In genomic region chr15:102146882-102147281, GRCm38 (mm10) we compare ENCODE assay signal across 9 mouse cellular contexts. TPM values are rescaled to one million over a fixed set of nuclear protein-coding genes. Genes with fewer than 3 reads are reported as not detected.
A peak's percentile ranks its signal among the peaks of the same experiment; 100 is the strongest.
DNase-seq lines count a peak whose midpoint lies in the region; ATAC-seq and TF ChIP-seq lines count a peak whose summit lies in the region.
"Had no signal": no experiment of that assay in that cellular context is flagged by ENCODE, and none has a peak within 500 bp of the region (broad histone marks: within the 10 kb centered on the region; RNA-seq: fewer than 3 reads in every experiment).

No protein-coding gene starts in this region.

- 0% methylated on average over 1 of the region's 1 CpGs for WGBS in heart, postnatal 0 days
- WGBS in kidney, embryonic 16.5 days = 0% methylated on average over 1 of the region's 1 CpGs

- no peak overlapping the region for H3K4me3 ChIP-seq in heart, postnatal 0 days (ENCODE audit: low read depth, low read length)
- H3K4me3 ChIP-seq in MEL (ENCODE audit: control insufficient read depth in 1 of 2, insufficient read depth in 1 of 2, low read depth in 2 of 2, low read length in 2 of 2) = no peak overlapping the region
- no peak overlapping the region for H3K4me3 ChIP-seq in kidney, embryonic 16.5 days (ENCODE audit: low read length)
- H3K4me3 ChIP-seq: erythroblast, embryonic 14.5 days had no signal

- no peak overlapping the region for H3K4me2 ChIP-seq in heart, postnatal 0 days (ENCODE audit: low read depth, low read length)
- no peak overlapping the region for H3K4me2 ChIP-seq in kidney, embryonic 16.5 days (replicated peaks; ENCODE audit: low read depth, low read length)

- intact Hi-C loops in heart, postnatal 25 days (cut with DNase I) = loop anchor here (1.0 to 2.0 kb wide), 3 partner anchors 30 to 54 kb away; no protein-coding TSS in a partner anchor

- no peak overlapping the region for H3K9ac ChIP-seq in heart, postnatal 0 days (replicated peaks; ENCODE audit: low read depth, low read length)
- H3K9ac ChIP-seq in MEL (ENCODE audit: control insufficient read depth, low read depth, low read length, poor library complexity, severe bottlenecking) = no peak overlapping the region
- no peak overlapping the region for H3K9ac ChIP-seq in kidney, embryonic 16.5 days (replicated peaks; ENCODE audit: low read length)

- H3K27ac ChIP-seq in heart, postnatal 0 days (ENCODE audit: low read depth) = no peak overlapping the region
- no peak overlapping the region for H3K27ac ChIP-seq in MEL (ENCODE audit: control insufficient read depth, low read depth, low read length)
- no peak overlapping the region for H3K27ac ChIP-seq in kidney, embryonic 16.5 days (ENCODE audit: low read length)

- H3K27me3 ChIP-seq in heart, postnatal 0 days (ENCODE audit: control insufficient read depth, insufficient read depth, low read length) = peaks cover 25% of the 10 kb centered on the region
- no peaks in the 10 kb centered on the region for H3K27me3 ChIP-seq in MEL (ENCODE audit: control insufficient read depth in 1 of 2, insufficient read depth in 2 of 2, low read length in 2 of 2)
- H3K27me3 ChIP-seq in kidney, embryonic 16.5 days (ENCODE audit: insufficient read depth, low read length) = peaks cover 24% of the 10 kb centered on the region

- TF ChIP-seq CTCF in heart, postnatal 0 days (IDR thresholded peaks at IDR 0.05; ENCODE audit: low read depth) = peak; percentile 83
- TF ChIP-seq CTCF in MEL (IDR thresholded peaks at IDR 0.05 in 2 of 3, conservative IDR thresholded peaks at IDR 0.05 in 1 of 3; ENCODE audit: control insufficient read depth in 1 of 3, insufficient read depth in 1 of 3, low read depth in 2 of 3, low read length in 3 of 3, poor library complexity in 1 of 3, severe bottlenecking in 1 of 3) = peak; percentile 74 to 97 (median 88)

- DNase-seq in heart, postnatal 0 days (ENCODE audit: low spot score) = peak; percentile 69
- no peak for DNase-seq in heart, postnatal 25 days (ENCODE audit: low spot score)
- DNase-seq in 416B (ENCODE audit: low read depth) (peak; percentile 75), MEL (ENCODE audit: low read depth, low spot score) (peak; percentile 89)
- DNase-seq in cerebellum, postnatal 10 days = peak; percentile 81 to 82
- DNase-seq in lung, postnatal 4 days = peak; percentile 41 to 58
- no peak for DNase-seq in yolk sac, embryonic 10.5 days (ENCODE audit: low spot score)

- peaks cover 11% of the 10 kb centered on the region for H3K79me2 ChIP-seq in MEL (ENCODE audit: control insufficient read depth, insufficient read depth, low read length, poor library complexity)

- H3K9me3 ChIP-seq in heart, postnatal 0 days (replicated peaks; ENCODE audit: control insufficient read depth, low read length) = no peaks in the 10 kb centered on the region
- H3K9me3 ChIP-seq in MEL (replicated peaks; ENCODE audit: insufficient read depth, low read length) = no peaks in the 10 kb centered on the region
- H3K9me3 ChIP-seq in kidney, embryonic 16.5 days (ENCODE audit: low read length) = no peaks in the 10 kb centered on the region

- no peaks in the 10 kb centered on the region for H3K36me3 ChIP-seq in heart, postnatal 0 days (replicated peaks; ENCODE audit: control insufficient read depth, insufficient read depth, low read length)
- H3K36me3 ChIP-seq in MEL (ENCODE audit: control insufficient read depth in 1 of 2, insufficient read depth in 2 of 2, low read length in 2 of 2) = peaks cover 0 to 21% of the 10 kb centered on the region in 2 experiments; a peak in 2 of 4 replicates
- no peaks in the 10 kb centered on the region for H3K36me3 ChIP-seq in kidney, embryonic 16.5 days (ENCODE audit: insufficient read depth, low read length)

- TF ChIP-seq RAD21 in MEL (IDR thresholded peaks at IDR 0.05; ENCODE audit: low read depth, low read length) = peak; percentile 79

- TF ChIP-seq POLR2A in MEL (IDR thresholded peaks at IDR 0.05; ENCODE audit: control insufficient read depth in 1 of 2, insufficient read depth in 1 of 2, low read depth in 1 of 2, low read length in 2 of 2, poor library complexity in 1 of 2) = no peak

- ATAC-seq in heart, postnatal 0 days (ENCODE audit: insufficient read depth, low read depth) = peak; percentile 68; the same call in 1 of the 2 replicates
- 0 out of 2 replicates have a peak, but pooled peaks have one; percentile 35 for ATAC-seq in kidney, embryonic 16.5 days (ENCODE audit: low FRiP score, low TSS enrichment)

- no peak for TF ChIP-seq EP300 in heart, postnatal 0 days (IDR thresholded peaks at IDR 0.05; ENCODE audit: low read depth)
- TF ChIP-seq EP300 in MEL (IDR thresholded peaks at IDR 0.05; ENCODE audit: low read depth in 1 of 2, low read length in 2 of 2) = no peak; a peak in 1 of 4 replicates

- H3K4me1 ChIP-seq in heart, postnatal 0 days (ENCODE audit: control insufficient read depth, insufficient read depth) = peaks cover 4% of the 10 kb centered on the region; the same call in 1 of the 2 replicates
- H3K4me1 ChIP-seq in MEL (ENCODE audit: control insufficient read depth in 1 of 2, insufficient read depth in 2 of 2, low read length in 2 of 2) = peaks cover 12 to 22% of the 10 kb centered on the region in 2 experiments
- peaks cover 45% of the 10 kb centered on the region for H3K4me1 ChIP-seq in kidney, embryonic 16.5 days (ENCODE audit: insufficient read depth, low read length)

TF ChIP-seq in MEL, 35 proteins besides CTCF, POLR2A, EP300 and RAD21 (continues in another document):
- TF ChIP-seq CHD2 (IDR thresholded peaks at IDR 0.05; ENCODE audit: low read length) = no peak
- no peak for TF ChIP-seq KAT2A (conservative IDR thresholded peaks at IDR 0.05; ENCODE audit: low read depth, low read length)
- TF ChIP-seq TAL1 (IDR thresholded peaks at IDR 0.05; ENCODE audit: low read length) = peak; percentile 64
- peak; percentile 70 for TF ChIP-seq ZC3H11A (IDR thresholded peaks at IDR 0.05; ENCODE audit: low read depth, low read length)
- TF ChIP-seq SMC3 (IDR thresholded peaks at IDR 0.05; ENCODE audit: low read depth, low read length) = peak; percentile 74
- no peak for TF ChIP-seq MYB (IDR thresholded peaks at IDR 0.05; ENCODE audit: low read depth, low read length)
- no peak for TF ChIP-seq BHLHE40 (IDR thresholded peaks at IDR 0.05; ENCODE audit: borderline replicate concordance, low read depth, low read length)
- no peak for TF ChIP-seq ELF1 (IDR thresholded peaks at IDR 0.05; ENCODE audit: low read depth, low read length)
- no peak for TF ChIP-seq UBTF (IDR thresholded peaks at IDR 0.05; ENCODE audit: borderline replicate concordance, insufficient read depth, low read depth, low read length)
- 0 out of 2 replicates have a peak, but pooled peaks have one; percentile 33 for TF ChIP-seq HCFC1 (IDR thresholded peaks at IDR 0.05; ENCODE audit: low read depth, low read length)
- no peak for TF ChIP-seq CHD1 (IDR thresholded peaks at IDR 0.05; ENCODE audit: low read depth, low read length)
- TF ChIP-seq GATA1 (IDR thresholded peaks at IDR 0.05; ENCODE audit: low read depth, low read length) = peak; percentile 81

RNA-seq across cellular contexts. Expression of gene Igfbp6, which starts 2.7 kb away (rescaled TPM):
- total RNA-seq in heart, postnatal 0 days (2014; rRNA removed; ENCODE audit: low replicate concordance) = 30.5 and 35.4 TPM in 2 replicates
- polyA plus RNA-seq in heart, postnatal 0 days (2015; fragmentation: Nextera tagmentation; extraction: Ambion mirVana) = 24.0 and 24.2 TPM in 2 replicates
- 10 to 100 TPM; 38.3 to 43.6 TPM for total RNA-seq in heart, postnatal 25 days (2021)
- total RNA-seq in MEL (2012; rRNA removed) = 0.65 and 1.1 TPM in 2 replicates
- 1 to 10 TPM in 1 of 2 experiments, not detected in 1; 1.8 TPM for polyA plus RNA-seq in MEL (2012; ENCODE audit: insufficient read depth in 1 of 2, insufficient read length in 2 of 2, low read depth in 1 of 2, low replicate concordance in 2 of 2, missing spikeins in 1 of 2)
- 33.0 and 33.9 TPM in 2 replicates for polyA plus RNA-seq in kidney, embryonic 16.5 days (2015; fragmentation: Nextera tagmentation; extraction: Ambion mirVana)

RNA-seq across cellular contexts. Expression of gene Soat2, which starts 3.4 kb away (rescaled TPM):
- total RNA-seq in heart, postnatal 0 days (2014; rRNA removed; ENCODE audit: low replicate concordance) = 1.7 TPM in 1 of 2 replicates, not detected in the other
- polyA plus RNA-seq in heart, postnatal 0 days (2015; fragmentation: Nextera tagmentation; extraction: Ambion mirVana) = 0.08 and 0.14 TPM in 2 replicates
- under 1 TPM in 1 of 2 experiments, not detected in 1; 0.11 TPM for total RNA-seq in heart, postnatal 25 days (2021)
- total RNA-seq in MEL (2012; rRNA removed) = 20.0 and 31.0 TPM in 2 replicates
- polyA plus RNA-seq in MEL (2012; ENCODE audit: insufficient read depth in 1 of 2, insufficient read length in 2 of 2, low read depth in 1 of 2, low replicate concordance in 2 of 2, missing spikeins in 1 of 2) = 10 to 100 TPM in 1 of 2 experiments, not detected in 1; 44.8 TPM
- polyA plus RNA-seq in kidney, embryonic 16.5 days (2015; fragmentation: Nextera tagmentation; extraction: Ambion mirVana) = 0.40 and 0.41 TPM in 2 replicates

RNA-seq across cellular contexts. Expression of gene Spryd3, which starts 10.8 kb away (rescaled TPM):
- total RNA-seq in heart, postnatal 0 days (2014; rRNA removed; ENCODE audit: low replicate concordance) = 20.0 and 22.8 TPM in 2 replicates
- 15.1 and 16.0 TPM in 2 replicates for polyA plus RNA-seq in heart, postnatal 0 days (2015; fragmentation: Nextera tagmentation; extraction: Ambion mirVana)
- total RNA-seq in heart, postnatal 25 days (2021) = 10 to 100 TPM; 13.2 to 15.1 TPM
- 26.5 and 29.3 TPM in 2 replicates for total RNA-seq in MEL (2012; rRNA removed)
- polyA plus RNA-seq in MEL (2012; ENCODE audit: insufficient read depth in 1 of 2, insufficient read length in 2 of 2, low read depth in 1 of 2, low replicate concordance in 2 of 2, missing spikeins in 1 of 2) = 10 to 100 TPM in 1 of 2 experiments, not detected in 1; 35.4 TPM
- polyA plus RNA-seq in kidney, embryonic 16.5 days (2015; fragmentation: Nextera tagmentation; extraction: Ambion mirVana) = 19.0 and 22.4 TPM in 2 replicates

RNA-seq across cellular contexts. Expression of gene Tns2, which starts 46.7 kb away (rescaled TPM):
- 40.3 and 57.9 TPM in 2 replicates for total RNA-seq in heart, postnatal 0 days (2014; rRNA removed; ENCODE audit: low replicate concordance)
- polyA plus RNA-seq in heart, postnatal 0 days (2015; fragmentation: Nextera tagmentation; extraction: Ambion mirVana) = 21.9 and 24.6 TPM in 2 replicates
- total RNA-seq in heart, postnatal 25 days (2021) = 100 to 1,000 TPM in 1 of 2 experiments, 10 to 100 TPM in 1; 98.6 to 118 TPM
- 0.16 and 0.42 TPM in 2 replicates for total RNA-seq in MEL (2012; rRNA removed)
- polyA plus RNA-seq in MEL (2012; ENCODE audit: insufficient read depth in 1 of 2, insufficient read length in 2 of 2, low read depth in 1 of 2, low replicate concordance in 2 of 2, missing spikeins in 1 of 2) = 1 to 10 TPM in 1 of 2 experiments, not detected in 1; 3.1 TPM
- 51.2 and 56.3 TPM in 2 replicates for polyA plus RNA-seq in kidney, embryonic 16.5 days (2015; fragmentation: Nextera tagmentation; extraction: Ambion mirVana)

RNA-seq across cellular contexts. Expression of gene Zfp740, which starts 56.2 kb away (rescaled TPM):
- 31.1 and 38.4 TPM in 2 replicates for total RNA-seq in heart, postnatal 0 days (2014; rRNA removed; ENCODE audit: low replicate concordance)
- 17.7 and 18.8 TPM in 2 replicates for polyA plus RNA-seq in heart, postnatal 0 days (2015; fragmentation: Nextera tagmentation; extraction: Ambion mirVana)
- 10 to 100 TPM; 34.0 to 35.2 TPM for total RNA-seq in heart, postnatal 25 days (2021)
- 39.9 and 40.5 TPM in 2 replicates for total RNA-seq in MEL (2012; rRNA removed)
- polyA plus RNA-seq in MEL (2012; ENCODE audit: insufficient read depth in 1 of 2, insufficient read length in 2 of 2, low read depth in 1 of 2, low replicate concordance in 2 of 2, missing spikeins in 1 of 2) = 10 to 100 TPM in 1 of 2 experiments, not detected in 1; 50.1 TPM
- 82.1 and 88.7 TPM in 2 replicates for polyA plus RNA-seq in kidney, embryonic 16.5 days (2015; fragmentation: Nextera tagmentation; extraction: Ambion mirVana)

Comparison
In these comparisons a context has a peak if more than half of its experiments do, and no peak if none do; other contexts are left out.
1. DNase-seq: peak in heart, postnatal 0 days (single experiment), 416B (single experiment), MEL (single experiment), cerebellum, postnatal 10 days (2 of 2) and lung, postnatal 4 days (2 of 2); none in heart, postnatal 25 days (single experiment) and yolk sac, embryonic 10.5 days (single experiment).
2. RNA of gene Igfbp6, which starts 2.7 kb away (total RNA-seq): 38.3 to 43.6 TPM in heart, postnatal 25 days and 30.5 to 35.4 TPM in heart, postnatal 0 days; 0.65 to 1.1 TPM in MEL; every median in the first group is over 10 times any median in the second.